Mouse (Mus musculus): ENCODE results near the gene Rpl27. TPM values are rescaled to one million over a fixed set of nuclear protein-coding genes. Genes with fewer than 3 reads are reported as not detected.
A peak's percentile ranks its signal among the peaks of the same experiment; 100 is the strongest.
"Not testable (repeated sequence)": the region's sequence is repeated elsewhere in the genome, so short reads cannot be mapped to it uniquely, and the experiment has no call there.

Rpl27 gene
- polyA plus RNA-seq, 1 experiment from 2014 or later, result 430 TPM

- Histone ChIP-seq H3K36me3 (ENCODE audit: control insufficient read depth, insufficient read depth, low read length) (peaks cover 19% of the 10 kb centered on the region; the same call in 1 of the 2 replicates), H3K27me3 (ENCODE audit: control insufficient read depth, insufficient read depth, low read length) (no peaks in the 10 kb centered on the region), H3K4me3 (ENCODE audit: low read length) (no peak overlapping the region), H3K27ac (ENCODE audit: low read depth, low read length) (no peak overlapping the region), H3K4me1 (ENCODE audit: control insufficient read depth, insufficient read depth, low read length) (peaks cover 38% of the 10 kb centered on the region), H3K9ac (ENCODE audit: low read depth, low read length) (no peak overlapping the region), H3K4me2 (replicated peaks; ENCODE audit: low read depth, low read length) (no peak overlapping the region), H3K9me3 (ENCODE audit: control insufficient read depth, low read length) (no peaks in the 10 kb centered on the region)
- no peak for ATAC-seq (ENCODE audit: low FRiP score, low TSS enrichment)
- 25% methylated on average over 13 of the region's 13 CpGs for WGBS
These were observed 20.7 kb downstream of the Rpl27 start for GRCm38 (mm10) chr11:101462583-101463440.

GRCm38 (mm10) chr11:101464211-101465100 is 22.4 kb downstream of the Rpl27 start, which contains the start of gene Rnd2:
Rnd2 (plus strand) TSS chr11:101464999.
- Histone ChIP-seq H3K27me3 (ENCODE audit: control insufficient read depth, insufficient read depth, low read length) (no peaks in the 10 kb centered on the region), H3K4me3 (ENCODE audit: low read length) (peak within 1 kb of the TSS; percentile 80), H3K27ac (ENCODE audit: low read depth, low read length) (peak within 1 kb of the TSS; percentile 79), H3K4me1 (ENCODE audit: control insufficient read depth, insufficient read depth, low read length) (peaks cover 43% of the 10 kb centered on the region), H3K9ac (ENCODE audit: low read depth, low read length) (peak within 1 kb of the TSS; percentile 81), H3K9me3 (ENCODE audit: control insufficient read depth, low read length) (no peaks in the 10 kb centered on the region), H3K36me3 (ENCODE audit: control insufficient read depth, insufficient read depth, low read length) (peaks cover 14% of the 10 kb centered on the region; the same call in 1 of the 2 replicates), H3K4me2 (replicated peaks; ENCODE audit: low read depth, low read length) (peak within 1 kb of the TSS; percentile 99)
- WGBS, result 4% methylated on average over 12 of the region's 12 CpGs
- peak; percentile 8; the same call in 1 of the 2 replicates for ATAC-seq (ENCODE audit: low FRiP score, low TSS enrichment)

GRCm38 (mm10) chr11:101465101-101465868 is 23.2 kb downstream of the Rpl27 start:
- 2% methylated on average over 51 of the region's 51 CpGs for WGBS
- Histone ChIP-seq H3K9me3 (ENCODE audit: control insufficient read depth, low read length) (no peaks in the 10 kb centered on the region), H3K9ac (ENCODE audit: low read depth, low read length) (peak overlapping the region; percentile 81), H3K4me1 (ENCODE audit: control insufficient read depth, insufficient read depth, low read length) (peaks cover 36% of the 10 kb centered on the region), H3K4me2 (replicated peaks; ENCODE audit: low read depth, low read length) (peak overlapping the region; percentile 99), H3K36me3 (ENCODE audit: control insufficient read depth, insufficient read depth, low read length) (peaks cover 9% of the 10 kb centered on the region; the same call in 1 of the 2 replicates), H3K27ac (ENCODE audit: low read depth, low read length) (peak overlapping the region; percentile 79), H3K27me3 (ENCODE audit: control insufficient read depth, insufficient read depth, low read length) (no peaks in the 10 kb centered on the region), H3K4me3 (ENCODE audit: low read length) (peak overlapping the region; percentile 80)
- peak; percentile 36 for ATAC-seq (ENCODE audit: low FRiP score, low TSS enrichment)

- Histone ChIP-seq H3K4me1 (ENCODE audit: control insufficient read depth, insufficient read depth, low read length) (peaks cover 35% of the 10 kb centered on the region), H3K9ac (ENCODE audit: low read depth, low read length) (peak within 1 kb of the TSS; percentile 81)
These were observed 23.9 kb downstream of the Rpl27 start, which contains the start of gene Vat1 for GRCm38 (mm10) chr11:101465869-101466551. Vat1 (minus strand) TSS chr11:101466230.

GRCm38 (mm10) chr11:101466552-101466950 is 24.5 kb downstream of the Rpl27 start:
- peaks cover 35% of the 10 kb centered on the region for H3K4me1 ChIP-seq (ENCODE audit: control insufficient read depth, insufficient read depth, low read length)
- H3K9me3 ChIP-seq (ENCODE audit: control insufficient read depth, low read length), result not testable (repeated sequence)

More at GRCm38 (mm10) chr11:101465869-101466551, 23.9 kb downstream of the Rpl27 start, which contains the start of gene Vat1:
- H3K4me3 ChIP-seq (ENCODE audit: low read length), result peak within 1 kb of the TSS; percentile 80
- peak; percentile 47; the same call in 1 of the 2 replicates for ATAC-seq (ENCODE audit: low FRiP score, low TSS enrichment)
- H3K9me3 ChIP-seq (ENCODE audit: control insufficient read depth, low read length), result no peaks in the 10 kb centered on the region
- H3K27ac ChIP-seq (ENCODE audit: low read depth, low read length), result peak within 1 kb of the TSS; percentile 79
- WGBS, result 1% methylated on average over 60 of the region's 60 CpGs
- no peaks in the 10 kb centered on the region for H3K27me3 ChIP-seq (ENCODE audit: control insufficient read depth, insufficient read depth, low read length)
- peak within 1 kb of the TSS; percentile 99 for H3K4me2 ChIP-seq (replicated peaks; ENCODE audit: low read depth, low read length)
- H3K36me3 ChIP-seq (ENCODE audit: control insufficient read depth, insufficient read depth, low read length), result peaks cover 9% of the 10 kb centered on the region; the same call in 1 of the 2 replicates

GRCm38 (mm10) chr11:101467477-101468262 is 25.6 kb downstream of the Rpl27 start:
- Histone ChIP-seq H3K4me3 (ENCODE audit: low read length) (peak overlapping the region; percentile 74), H3K4me2 (replicated peaks; ENCODE audit: low read depth, low read length) (peak overlapping the region; percentile 90), H3K9me3 (ENCODE audit: control insufficient read depth, low read length) (no peaks in the 10 kb centered on the region), H3K27me3 (ENCODE audit: control insufficient read depth, insufficient read depth, low read length) (no peaks in the 10 kb centered on the region), H3K36me3 (ENCODE audit: control insufficient read depth, insufficient read depth, low read length) (no peaks in the 10 kb centered on the region; the same call in 1 of the 2 replicates), H3K9ac (ENCODE audit: low read depth, low read length) (peak overlapping the region; percentile 72), H3K27ac (ENCODE audit: low read depth, low read length) (no peak overlapping the region), H3K4me1 (ENCODE audit: control insufficient read depth, insufficient read depth, low read length) (peaks cover 28% of the 10 kb centered on the region)
- ATAC-seq (ENCODE audit: low FRiP score, low TSS enrichment), result peak; percentile 75
- WGBS, result 1% methylated on average over 38 of the region's 54 CpGs

More at GRCm38 (mm10) chr11:101466552-101466950, 24.5 kb downstream of the Rpl27 start:
- Histone ChIP-seq H3K4me2 (replicated peaks; ENCODE audit: low read depth, low read length) (peak overlapping the region; percentile 99), H3K4me3 (ENCODE audit: low read length) (peak overlapping the region; percentile 80), H3K9ac (ENCODE audit: low read depth, low read length) (peak overlapping the region; percentile 81; the same call in 1 of the 2 replicates)
- 58% methylated on average over 5 of the region's 5 CpGs for WGBS
- not testable (repeated sequence) for H3K36me3 ChIP-seq (ENCODE audit: control insufficient read depth, insufficient read depth, low read length); ATAC-seq (ENCODE audit: low FRiP score, low TSS enrichment); H3K27ac ChIP-seq (ENCODE audit: low read depth, low read length); H3K27me3 ChIP-seq (ENCODE audit: control insufficient read depth, insufficient read depth, low read length)

GRCm38 (mm10) chr11:101468263-101468688 is 26.2 kb downstream of the Rpl27 start:
- H3K9ac ChIP-seq (ENCODE audit: low read depth, low read length), result peak overlapping the region; percentile 72
- ATAC-seq (ENCODE audit: low FRiP score, low TSS enrichment), result peak; percentile 6; the same call in 1 of the 2 replicates
- H3K27ac ChIP-seq (ENCODE audit: low read depth, low read length), result no peak overlapping the region
- no peaks in the 10 kb centered on the region for H3K27me3 ChIP-seq (ENCODE audit: control insufficient read depth, insufficient read depth, low read length)
- H3K4me1 ChIP-seq (ENCODE audit: control insufficient read depth, insufficient read depth, low read length), result peaks cover 22% of the 10 kb centered on the region
- WGBS, result 1% methylated on average over 31 of the region's 31 CpGs
- H3K4me3 ChIP-seq (ENCODE audit: low read length), result peak overlapping the region; percentile 74
- no peaks in the 10 kb centered on the region for H3K9me3 ChIP-seq (ENCODE audit: control insufficient read depth, low read length)
- peak overlapping the region; percentile 90 for H3K4me2 ChIP-seq (replicated peaks; ENCODE audit: low read depth, low read length)
- no peaks in the 10 kb centered on the region for H3K36me3 ChIP-seq (ENCODE audit: control insufficient read depth, insufficient read depth, low read length)
